Mouse (Mus musculus): ENCODE measurements around the gene Lrrc51.

DNA sequence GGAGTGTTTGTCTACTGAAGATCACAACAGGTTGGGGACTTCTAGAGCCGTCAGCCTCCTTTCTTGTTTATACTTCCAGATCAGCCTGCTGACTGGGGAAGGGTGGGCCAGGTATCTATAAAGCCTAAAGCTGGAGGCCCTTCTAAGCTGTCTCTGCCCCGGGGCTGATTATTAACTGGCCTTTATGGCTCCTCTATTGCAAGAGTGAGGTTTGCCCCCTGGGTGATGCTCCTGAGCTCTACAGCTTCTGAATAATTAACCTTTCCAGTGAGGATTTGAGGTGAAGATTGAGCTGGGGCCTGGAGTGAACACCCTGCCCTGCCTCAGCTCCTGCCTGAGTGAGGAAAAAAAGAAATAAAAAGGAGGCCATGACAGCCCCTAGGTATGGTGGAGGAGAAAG lies 63.1 kb downstream of the Lrrc51 start, which contains the start of gene Folr1:
- TF ChIP-seq E2F4 (IDR thresholded peaks at IDR 0.05; ENCODE audit: borderline replicate concordance, low read depth, low read length) (no peak), CTCF (IDR thresholded peaks at IDR 0.05 in 2 of 3, conservative IDR thresholded peaks at IDR 0.05 in 1 of 3; ENCODE audit: control insufficient read depth in 1 of 3, insufficient read depth in 1 of 3, low read depth in 2 of 3, low read length in 3 of 3, poor library complexity in 1 of 3, severe bottlenecking in 1 of 3) (no peak), ELF1 (IDR thresholded peaks at IDR 0.05; ENCODE audit: low read depth, low read length) (no peak), EP300 (IDR thresholded peaks at IDR 0.05; ENCODE audit: low read depth in 1 of 2, low read length in 2 of 2) (no peak), SIN3A (IDR thresholded peaks at IDR 0.05; ENCODE audit: low read length) (no peak), MAFK (IDR thresholded peaks at IDR 0.05; ENCODE audit: borderline replicate concordance, low read depth, low read length) (no peak), NRF1 (IDR thresholded peaks at IDR 0.05; ENCODE audit: insufficient read depth, low read depth, low read length, poor library complexity, severe bottlenecking) (no peak), SMC3 (IDR thresholded peaks at IDR 0.05; ENCODE audit: low read depth, low read length) (no peak)
